Mouse (Mus musculus) c-Kit-positive CD71-positive TER-119-negative erythroid progenitor cells, embryonic 14.5 days (primary cell): ENCODE data around the gene Ift46.
"Not testable (repeated sequence)": the region's sequence is repeated elsewhere in the genome, so short reads cannot be mapped to it uniquely, and the experiment has no call there.

Experiments
- DNase-seq: peaks from one replicate; pipeline ENCODE4 v3.0.0-alpha.2; 2013; ENCODE audit warnings: low read depth

Ift46 gene

GRCm38 (mm10) chr9:44736301-44736700 lies 31.4 kb upstream of the Ift46 start:
- no peak for DNase-seq

DNA sequence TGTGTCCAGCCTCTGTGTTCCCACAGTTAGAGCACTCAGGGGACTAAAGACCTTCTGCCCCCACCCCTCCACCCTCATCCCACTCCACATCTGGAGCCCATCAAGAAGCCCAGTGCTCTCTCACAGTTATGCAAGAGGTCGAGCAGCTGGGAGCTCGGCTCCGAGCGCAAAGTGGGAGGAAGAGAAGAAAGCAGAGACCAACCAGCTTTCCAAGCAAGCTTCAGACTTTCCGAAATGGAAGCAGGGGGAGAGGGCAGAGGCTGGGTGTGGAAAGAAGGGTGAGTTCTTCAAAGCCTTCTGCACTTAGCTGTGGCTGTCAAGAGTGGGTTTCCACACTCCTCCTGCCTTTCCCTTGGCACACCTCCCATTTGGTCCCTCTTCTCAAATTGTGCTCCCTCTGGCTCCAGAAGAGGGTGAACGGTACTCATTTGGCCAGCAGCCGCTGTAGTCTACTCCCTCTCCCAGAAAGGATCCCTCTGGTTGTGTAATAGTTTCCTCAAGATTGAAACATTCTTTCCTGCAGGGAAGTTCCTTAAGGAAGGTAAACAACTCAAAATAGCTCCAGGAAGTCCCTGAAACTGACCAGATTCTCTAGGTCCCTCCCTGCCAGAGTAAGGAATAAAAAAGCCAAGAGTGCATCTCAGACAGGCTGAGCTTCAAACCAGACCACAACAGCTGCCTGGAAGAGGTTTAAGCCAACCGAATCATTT lies 30.3 kb upstream of the Ift46 start:
- no peak for DNase-seq

DNA sequence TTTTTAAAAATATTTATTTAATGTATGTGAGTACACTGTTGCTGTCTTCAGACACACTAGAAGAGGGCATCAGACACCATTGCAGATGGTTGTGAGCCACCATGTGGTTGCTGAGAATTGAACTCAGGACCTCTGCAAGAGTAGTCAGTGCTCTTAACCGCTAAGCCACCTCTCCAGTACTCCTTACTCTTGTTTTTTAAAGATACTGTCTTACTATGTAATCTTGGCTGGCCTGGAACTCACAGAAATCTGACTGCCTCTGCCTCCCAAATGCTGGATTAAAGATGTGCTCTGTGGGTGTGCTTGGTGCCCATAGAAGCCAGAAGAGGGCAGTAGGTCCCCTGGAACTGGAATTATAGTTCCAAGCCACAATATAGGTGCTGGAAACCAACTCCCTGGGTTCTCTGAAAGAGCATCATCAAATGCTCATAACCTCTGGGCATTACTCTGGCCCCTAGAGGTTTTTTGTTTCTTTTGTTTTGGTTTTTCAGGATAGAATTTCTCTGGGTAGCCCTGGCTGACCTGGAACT lies 27.0 kb upstream of the Ift46 start:
- DNase-seq: no peak

DNA sequence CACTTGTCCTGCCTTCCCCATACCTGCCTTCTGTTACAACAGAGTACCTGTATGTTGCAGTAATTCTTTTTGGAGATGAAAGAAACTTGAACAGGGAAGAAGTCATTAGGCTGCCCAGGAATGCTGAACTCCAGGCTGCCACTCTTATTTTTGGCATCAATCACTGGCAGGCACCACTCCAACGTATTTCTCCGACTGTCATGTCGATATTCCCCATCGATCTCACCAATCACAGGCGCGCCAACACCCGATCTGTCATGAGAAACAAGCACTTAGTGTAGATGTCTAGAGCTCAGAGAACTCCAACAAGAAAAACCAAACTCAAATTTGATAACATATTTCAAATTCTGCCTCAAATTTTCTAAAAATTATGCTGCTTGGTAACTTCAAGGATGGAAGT lies 22.3 kb upstream of the Ift46 start:
- DNase-seq: no peak

- DNase-seq: no peak
Observed at GRCm38 (mm10) chr9:44746666-44747065, 21.0 kb upstream of the Ift46 start.

DNA sequence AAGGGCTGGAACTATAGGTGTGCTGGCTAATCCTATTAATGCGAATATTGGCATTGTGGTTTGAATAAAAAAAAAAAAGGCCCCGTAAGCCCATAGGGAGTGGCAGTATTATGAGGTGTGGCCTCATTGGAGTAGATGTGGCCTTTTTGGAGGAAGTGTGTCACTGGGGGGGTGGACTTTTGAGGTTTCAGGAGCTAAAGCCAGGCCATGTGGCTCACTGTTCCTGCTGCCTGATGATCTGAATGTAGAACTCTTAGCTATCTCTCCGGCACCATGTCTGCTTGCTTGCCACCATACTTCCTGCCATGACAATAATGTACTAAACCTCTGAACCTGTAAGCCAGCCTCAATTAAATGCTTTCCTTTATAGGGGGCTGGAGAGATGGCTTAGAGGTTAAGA lies 20.4 kb upstream of the Ift46 start:
- DNase-seq: no peak

DNA sequence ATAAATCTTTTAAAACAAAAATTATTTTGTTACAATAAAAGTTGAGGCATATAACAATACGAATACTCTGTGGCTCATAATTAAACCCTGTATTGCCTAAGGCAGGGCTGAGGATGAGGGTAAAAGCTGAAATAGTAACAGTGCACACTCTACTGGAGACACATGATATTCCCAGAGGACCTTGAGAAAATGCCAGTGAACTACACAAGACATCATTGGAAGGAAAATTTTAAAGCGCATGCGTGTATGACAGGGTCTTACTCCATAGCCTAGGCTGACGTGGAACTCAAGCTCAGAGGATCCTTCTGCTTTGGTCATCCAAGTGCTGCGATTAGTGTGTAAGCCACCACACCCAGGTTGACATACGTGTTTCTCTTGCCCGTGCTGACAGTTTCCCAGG lies 19.2 kb upstream of the Ift46 start:
- DNase-seq: no peak

GRCm38 (mm10) chr9:44760873-44761272 lies 6.8 kb upstream of the Ift46 start:
- no peak for DNase-seq

- DNase-seq: not testable (repeated sequence)
Observed at GRCm38 (mm10) chr9:44768029-44768394, 304 bp downstream of the Ift46 start.

GRCm38 (mm10) chr9:44771376-44771775 lies 3.7 kb downstream of the Ift46 start:
- no peak for DNase-seq

GRCm38 (mm10) chr9:44772392-44772749 lies 4.7 kb downstream of the Ift46 start:
- no peak for DNase-seq

GRCm38 (mm10) chr9:44772750-44773651 lies 5.3 kb downstream of the Ift46 start:
- DNase-seq: peak; percentile 97

GRCm38 (mm10) chr9:44792842-44793241 lies 25.1 kb downstream of the Ift46 start:
- no peak for DNase-seq

DNA sequence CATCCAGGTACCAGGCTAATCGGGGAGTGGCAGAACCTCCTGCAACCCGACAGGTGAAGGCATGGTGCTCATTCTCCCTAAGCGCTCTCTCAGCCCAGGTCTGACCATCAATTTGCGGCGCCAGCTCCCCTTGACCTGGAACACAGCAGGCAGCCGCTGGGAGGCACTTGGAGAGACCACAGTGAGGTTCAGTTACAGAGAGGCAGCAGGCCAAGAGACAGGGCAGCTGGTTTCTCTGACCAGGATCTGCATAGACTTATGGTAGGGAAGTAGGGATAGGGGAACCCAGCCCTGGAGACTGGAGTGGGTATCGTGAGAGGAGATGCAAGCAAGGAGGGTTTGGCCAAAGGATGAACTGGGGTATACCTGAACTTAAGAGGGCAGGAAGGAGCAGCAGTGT lies 30.6 kb downstream of the Ift46 start:
- no peak for DNase-seq

GRCm38 (mm10) chr9:44799102-44799957 lies 31.6 kb downstream of the Ift46 start, which contains the start of gene Tmem25:
TSS of gene Tmem25 (minus strand) at chr9:44799307.
- peak; percentile 58 for DNase-seq

DNA sequence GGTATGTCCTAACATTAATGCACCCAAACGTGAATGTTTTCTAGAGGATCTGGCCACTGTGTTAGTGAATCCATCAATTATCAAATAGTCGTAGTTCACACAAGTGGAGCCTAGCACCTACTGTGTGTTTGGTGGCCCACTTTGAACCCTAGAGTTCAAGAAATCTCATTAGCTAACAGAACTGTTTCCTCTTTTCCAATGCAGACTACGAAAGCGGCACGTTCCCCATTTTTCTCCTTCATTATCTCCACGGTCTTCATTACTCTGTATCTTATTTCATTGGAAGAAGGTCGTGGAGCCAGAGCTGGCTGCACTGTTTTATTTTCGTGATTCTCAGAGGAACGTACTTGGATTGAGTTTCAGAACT lies 32.2 kb downstream of the Ift46 start:
- DNase-seq: no peak

GRCm38 (mm10) chr9:44801669-44802068 lies 34.0 kb downstream of the Ift46 start:
- no peak for DNase-seq

DNA sequence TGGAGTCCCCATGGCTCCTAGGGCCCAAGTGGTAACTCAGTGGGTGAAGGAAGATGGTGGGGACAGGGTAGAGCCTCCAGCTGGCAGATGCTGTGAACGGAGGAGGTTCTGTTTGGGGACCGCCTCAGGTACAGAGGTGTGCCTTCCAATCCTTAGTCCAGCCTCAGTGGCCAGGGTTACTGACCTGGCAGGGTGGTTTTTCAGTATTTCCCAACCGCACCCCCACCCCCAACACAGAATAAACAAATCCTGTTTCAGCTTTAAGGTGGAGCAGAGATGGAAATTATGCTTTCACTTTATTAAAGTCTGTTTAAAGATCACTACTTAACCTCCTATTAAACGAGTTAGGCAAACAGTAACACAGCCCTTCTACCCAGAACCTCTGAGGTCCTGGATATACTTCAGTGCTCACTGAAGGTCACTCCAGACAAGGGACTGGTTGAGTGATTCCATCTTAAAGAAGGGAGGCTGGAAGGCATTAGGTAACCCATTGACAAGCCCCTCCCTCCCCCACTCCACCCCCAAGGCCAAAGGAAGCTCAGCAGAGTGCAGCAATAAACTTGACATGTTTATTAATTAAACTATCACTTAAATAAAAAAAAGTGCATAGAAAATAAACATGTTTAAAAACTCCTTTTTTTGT lies 35.2 kb downstream of the Ift46 start, which contains the start of gene Ttc36:
TSS of gene Ttc36 (minus strand) at position 265 of the 643 bp plus-strand sequence.
- DNase-seq: no peak

- DNase-seq: no peak
Observed at GRCm38 (mm10) chr9:44804678-44805077, 37.0 kb downstream of the Ift46 start.

DNA sequence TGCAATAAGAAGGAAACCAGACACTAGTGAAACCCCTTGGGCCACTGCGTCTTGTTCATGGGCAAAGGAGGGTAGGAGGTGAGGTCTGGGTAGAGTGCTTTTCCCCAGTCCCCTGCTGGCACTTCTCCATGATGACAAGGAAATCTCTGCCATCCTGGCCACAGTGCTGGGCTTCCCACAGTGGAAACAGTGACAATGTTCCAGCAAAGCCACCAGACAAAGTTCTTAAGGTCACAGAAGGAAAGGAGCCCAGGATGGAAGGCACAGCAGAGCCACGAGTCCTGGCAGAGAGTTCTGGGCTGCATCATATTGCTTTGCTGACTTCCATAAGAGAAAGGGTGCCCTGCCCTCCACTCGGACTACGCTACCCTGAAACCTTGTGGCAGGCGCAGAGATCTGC lies 37.8 kb downstream of the Ift46 start:
- no peak for DNase-seq

DNA sequence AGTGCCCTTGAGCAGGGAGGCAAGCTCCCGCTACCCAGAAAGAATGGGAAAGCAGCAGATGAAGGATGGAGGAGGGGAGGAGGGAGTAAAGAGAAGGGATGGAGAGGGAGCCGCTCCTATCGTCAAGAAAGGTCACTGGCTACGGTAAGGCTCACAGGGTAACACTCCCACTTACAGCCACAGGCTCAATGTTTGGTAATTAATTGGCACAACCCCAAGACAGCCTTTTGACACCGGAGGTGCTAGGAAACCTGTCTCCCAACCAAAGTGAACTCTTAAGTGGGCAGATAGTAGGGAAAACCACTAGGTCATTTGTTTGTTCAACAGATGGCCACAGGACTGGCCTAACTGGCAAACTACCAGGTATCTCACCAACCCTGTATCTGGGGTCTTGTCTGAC lies 39.4 kb downstream of the Ift46 start:
- no peak for DNase-seq

DNA sequence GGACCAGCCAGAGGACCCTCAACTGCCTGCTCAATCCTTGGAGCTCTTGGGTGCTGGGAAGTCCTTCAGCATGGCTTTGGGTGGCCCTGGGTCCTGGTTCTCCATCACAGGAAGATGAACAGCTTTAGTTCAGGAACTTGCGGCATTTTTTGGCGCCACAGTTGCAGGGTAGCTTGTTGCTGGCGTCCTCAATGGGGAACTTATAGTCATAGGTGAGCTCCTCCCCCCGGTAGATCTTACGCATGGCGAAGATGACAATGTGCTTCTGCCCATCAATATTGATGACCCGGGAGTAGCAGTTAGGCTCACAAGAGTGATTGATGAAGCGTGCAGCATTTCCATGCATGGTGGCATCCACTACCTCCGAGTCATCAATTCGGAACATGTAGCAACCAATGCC lies 40.1 kb downstream of the Ift46 start:
- no peak for DNase-seq
